Mouse (Mus musculus): ENCODE results near the gene Gm20388. TPM values are rescaled to one million over a fixed set of nuclear protein-coding genes. Genes with fewer than 3 reads are reported as not detected.

Gene Gm20388
- total RNA-seq, 2 experiments from 2014 or later: 2.2 to 7.6 TPM

- no peak for DNase-seq (ENCODE audit: low spot score in 2 of 2)
- peak overlapping the region; percentile 78 for H3K27ac ChIP-seq
- H3K4me3 ChIP-seq: peak overlapping the region; percentile 62
- TF ChIP-seq CTCF (conservative IDR thresholded peaks at IDR 0.05): no peak
Measured at GRCm38 (mm10) chr8:122229819-122230711, 2319.4 kb downstream of the Gm20388 start.

GRCm38 (mm10) chr8:122230712-122231337, 2320.2 kb downstream of the Gm20388 start:
- peak; percentile 69 to 80 for DNase-seq (ENCODE audit: low spot score in 2 of 2)
- peak; percentile 98 for TF ChIP-seq CTCF (conservative IDR thresholded peaks at IDR 0.05)
- Histone ChIP-seq H3K4me3 (peak overlapping the region; percentile 62), H3K27ac (peak overlapping the region; percentile 78)

- Histone ChIP-seq H3K27ac (no peak overlapping the region), H3K4me3 (no peak overlapping the region)
- peak; percentile 71 for TF ChIP-seq CTCF (conservative IDR thresholded peaks at IDR 0.05)
- DNase-seq (ENCODE audit: low spot score in 2 of 2): peak; percentile 27 to 30
Measured at GRCm38 (mm10) chr8:122234055-122234454, 2323.4 kb downstream of the Gm20388 start.

- DNase-seq (ENCODE audit: low spot score in 2 of 2): no peak
- H3K27ac ChIP-seq: no peak overlapping the region
- TF ChIP-seq CTCF (conservative IDR thresholded peaks at IDR 0.05): no peak
- no peak overlapping the region for H3K4me3 ChIP-seq
Measured at GRCm38 (mm10) chr8:122236521-122236920, 2325.9 kb downstream of the Gm20388 start.

GRCm38 (mm10) chr8:122238225-122238624, 2327.6 kb downstream of the Gm20388 start:
- no peak for DNase-seq (ENCODE audit: low spot score in 2 of 2)
- H3K4me3 ChIP-seq: no peak overlapping the region
- TF ChIP-seq CTCF (conservative IDR thresholded peaks at IDR 0.05): no peak
- H3K27ac ChIP-seq: no peak overlapping the region

- Histone ChIP-seq H3K27ac (no peak overlapping the region), H3K4me3 (no peak overlapping the region)
- DNase-seq (ENCODE audit: low spot score in 2 of 2): no peak
- TF ChIP-seq CTCF (conservative IDR thresholded peaks at IDR 0.05): no peak
Measured at GRCm38 (mm10) chr8:122238731-122239130, 2328.1 kb downstream of the Gm20388 start.

GRCm38 (mm10) chr8:122240241-122241026, 2329.8 kb downstream of the Gm20388 start:
- TF ChIP-seq CTCF (conservative IDR thresholded peaks at IDR 0.05): no peak
- no peak for DNase-seq (ENCODE audit: low spot score in 2 of 2)
- Histone ChIP-seq H3K27ac (no peak overlapping the region), H3K4me3 (no peak overlapping the region)

- Histone ChIP-seq H3K27ac (no peak overlapping the region), H3K4me3 (no peak overlapping the region)
- DNase-seq (ENCODE audit: low spot score in 2 of 2): no peak
- TF ChIP-seq CTCF (conservative IDR thresholded peaks at IDR 0.05): no peak
Measured at GRCm38 (mm10) chr8:122243310-122243709, 2332.7 kb downstream of the Gm20388 start.

GRCm38 (mm10) chr8:122245161-122245560, 2334.5 kb downstream of the Gm20388 start:
- no peak for TF ChIP-seq CTCF (conservative IDR thresholded peaks at IDR 0.05)
- H3K27ac ChIP-seq: no peak overlapping the region
- no peak for DNase-seq (ENCODE audit: low spot score in 2 of 2)
- H3K4me3 ChIP-seq: no peak overlapping the region

GRCm38 (mm10) chr8:122246257-122247211, 2335.9 kb downstream of the Gm20388 start:
- H3K4me3 ChIP-seq: no peak overlapping the region
- H3K27ac ChIP-seq: no peak overlapping the region
- TF ChIP-seq CTCF (conservative IDR thresholded peaks at IDR 0.05): no peak
- no peak for DNase-seq (ENCODE audit: low spot score in 2 of 2)

GRCm38 (mm10) chr8:122251739-122252138, 2341.1 kb downstream of the Gm20388 start:
- H3K27ac ChIP-seq: no peak overlapping the region
- no peak for DNase-seq (ENCODE audit: low spot score in 2 of 2)
- no peak for TF ChIP-seq CTCF (conservative IDR thresholded peaks at IDR 0.05)
- H3K4me3 ChIP-seq: no peak overlapping the region

- Histone ChIP-seq H3K4me3 (no peak overlapping the region), H3K27ac (no peak overlapping the region)
- no peak for DNase-seq (ENCODE audit: low spot score in 2 of 2)
- TF ChIP-seq CTCF (conservative IDR thresholded peaks at IDR 0.05): no peak
Measured at GRCm38 (mm10) chr8:122252366-122252765, 2341.7 kb downstream of the Gm20388 start.
